Mouse (Mus musculus): Measurements from ENCODE around the gene Olfr1339. TPM values are rescaled to one million over a fixed set of nuclear protein-coding genes. Genes with fewer than 3 reads are reported as not detected.

Olfr1339 gene
- polyA plus RNA-seq, 1 experiment, result not detected

DNA sequence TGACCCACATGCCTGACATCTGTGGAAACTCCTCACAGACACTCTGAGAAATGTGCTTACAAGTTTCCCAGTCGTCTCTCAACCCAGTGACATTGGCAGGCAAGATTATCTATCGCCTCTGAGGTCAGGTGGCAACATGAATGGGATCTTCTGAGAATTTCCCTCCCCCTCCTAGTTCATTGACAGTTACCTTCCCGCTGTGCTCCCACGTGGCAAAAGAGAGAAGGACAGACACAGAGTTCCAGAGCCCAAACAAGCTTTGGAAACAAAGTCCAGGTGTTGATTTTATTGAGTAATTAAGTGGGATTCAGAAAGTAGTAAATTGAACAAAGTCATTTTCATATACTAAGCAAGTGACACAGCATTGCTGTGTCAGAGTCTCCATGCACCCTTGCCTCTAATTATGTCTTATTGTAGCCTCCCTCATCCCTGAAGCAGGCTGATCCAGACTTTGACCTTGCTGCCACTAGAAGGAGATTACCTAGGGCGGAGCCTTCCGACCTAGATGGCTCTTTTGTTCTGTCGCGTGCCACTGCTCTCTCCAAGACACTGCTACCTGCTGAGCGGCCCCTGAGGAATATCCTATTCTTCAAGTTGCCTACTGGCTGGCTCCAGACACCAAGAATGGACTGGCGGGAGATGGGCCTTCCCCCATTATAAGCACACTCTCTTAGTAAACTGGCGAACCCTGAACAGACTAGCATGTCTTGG lies 9.2 kb downstream of the Olfr1339 start:
- Histone ChIP-seq H3K36me3 (ENCODE audit: control insufficient read depth, insufficient read depth) (no peaks in the 10 kb centered on the region), H3K27me3 (ENCODE audit: control insufficient read depth, insufficient read depth, insufficient read length) (no peaks in the 10 kb centered on the region), H3K4me3 (no peak overlapping the region), H3K79me2 (ENCODE audit: control insufficient read depth, insufficient read depth) (no peaks in the 10 kb centered on the region), H3ac (ENCODE audit: control insufficient read depth, insufficient read length) (no peak overlapping the region), H3K4me2 (ENCODE audit: low read depth) (no peak overlapping the region)
- TF ChIP-seq CEBPB (IDR thresholded peaks at IDR 0.05; ENCODE audit: insufficient read depth, poor library complexity, severe bottlenecking) (no peak), REST (IDR thresholded peaks at IDR 0.05; ENCODE audit: insufficient read depth, insufficient read length) (no peak), MAX (IDR thresholded peaks at IDR 0.05; ENCODE audit: low read depth) (no peak), TCF12 (IDR thresholded peaks at IDR 0.05; ENCODE audit: insufficient read depth, poor library complexity, severe bottlenecking) (no peak), TCF3 (IDR thresholded peaks at IDR 0.05; ENCODE audit: insufficient read length, low read depth) (no peak), POLR2A (IDR thresholded peaks at IDR 0.05; ENCODE audit: insufficient read length, low read depth) (no peak), SRF (IDR thresholded peaks at IDR 0.05; ENCODE audit: control insufficient read depth, insufficient read length, low read depth) (no peak), USF1 (IDR thresholded peaks at IDR 0.05; ENCODE audit: low read depth) (no peak), MYOD1 (IDR thresholded peaks at IDR 0.05; ENCODE audit: control insufficient read depth in 1 of 3, insufficient read length in 2 of 3, low read depth in 2 of 3) (no peak)

DNA sequence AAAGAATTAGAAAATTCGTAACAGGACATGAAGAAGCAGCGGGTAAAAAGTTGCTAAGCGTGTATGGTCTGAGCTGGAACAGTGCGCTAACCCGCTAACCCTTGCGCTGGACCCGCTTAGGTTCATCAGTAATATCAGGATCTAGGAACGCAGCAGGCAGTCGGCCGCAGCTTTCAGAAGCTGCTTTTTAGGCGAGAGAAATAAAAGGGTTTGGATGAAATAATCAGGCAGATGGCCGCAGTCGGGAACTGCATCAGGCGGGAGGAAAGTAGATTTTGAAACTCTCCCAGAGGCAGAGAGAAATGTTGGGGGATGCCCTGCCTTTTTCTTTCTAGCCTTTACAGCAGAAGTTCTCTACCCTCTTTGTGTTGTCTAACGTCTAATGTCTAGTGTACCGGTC lies 9.9 kb downstream of the Olfr1339 start:
- Histone ChIP-seq H3ac (ENCODE audit: control insufficient read depth, insufficient read length) (no peak overlapping the region), H3K36me3 (ENCODE audit: control insufficient read depth, insufficient read depth) (no peaks in the 10 kb centered on the region), H3K27me3 (ENCODE audit: control insufficient read depth, insufficient read depth, insufficient read length) (no peaks in the 10 kb centered on the region), H3K4me2 (ENCODE audit: low read depth) (no peak overlapping the region), H3K4me3 (no peak overlapping the region), H3K79me2 (ENCODE audit: control insufficient read depth, insufficient read depth) (no peaks in the 10 kb centered on the region)
- TF ChIP-seq MAX (IDR thresholded peaks at IDR 0.05; ENCODE audit: low read depth), result no peak
- no peak for TF ChIP-seq CEBPB (IDR thresholded peaks at IDR 0.05; ENCODE audit: insufficient read depth, poor library complexity, severe bottlenecking)
- no peak for TF ChIP-seq MYOG (IDR thresholded peaks at IDR 0.05; ENCODE audit: control insufficient read depth in 1 of 3, insufficient read depth in 1 of 3, insufficient read length in 2 of 3, low read depth in 2 of 3)
- TF ChIP-seq REST (IDR thresholded peaks at IDR 0.05; ENCODE audit: insufficient read depth, insufficient read length), result no peak
- no peak for TF ChIP-seq SRF (IDR thresholded peaks at IDR 0.05; ENCODE audit: control insufficient read depth, insufficient read length, low read depth)

DNA sequence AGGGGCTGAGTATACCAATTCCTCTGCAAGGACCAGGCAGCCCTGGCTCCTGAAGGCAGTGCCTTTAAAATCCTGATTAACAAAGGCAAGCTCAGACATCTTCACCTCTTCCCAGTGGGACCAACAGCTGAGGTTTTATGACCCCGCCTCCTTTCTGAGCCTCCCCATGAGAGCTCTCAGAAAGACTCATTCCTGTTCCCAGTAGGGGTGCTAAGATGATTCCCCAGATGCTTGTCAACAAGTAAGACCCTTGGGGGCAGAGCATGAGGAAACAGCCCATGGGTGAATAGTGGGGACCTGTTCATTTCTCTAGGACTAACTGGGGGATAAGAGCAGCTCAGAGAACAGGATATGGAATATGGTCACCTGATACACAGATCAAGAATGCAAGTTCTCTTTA lies 26.7 kb downstream of the Olfr1339 start, which contains the start of gene Olfr1338:
Gene Olfr1338, minus strand, starts transcription at position 101 of the 400 bp plus-strand sequence.
- H3K4me2 ChIP-seq (ENCODE audit: low read depth), result no peak within 1 kb of the TSS
- H3K4me3 ChIP-seq, result no peak within 1 kb of the TSS
- TF ChIP-seq E2F4 (IDR thresholded peaks at IDR 0.05; ENCODE audit: insufficient read depth) (no peak), MAX (IDR thresholded peaks at IDR 0.05; ENCODE audit: low read depth) (no peak), POLR2A (IDR thresholded peaks at IDR 0.05; ENCODE audit: insufficient read length, low read depth) (no peak), POLR2AphosphoS2 (IDR thresholded peaks at IDR 0.05; ENCODE audit: insufficient read length, low read depth) (no peak), TCF12 (IDR thresholded peaks at IDR 0.05; ENCODE audit: insufficient read depth, poor library complexity, severe bottlenecking) (no peak), REST (IDR thresholded peaks at IDR 0.05; ENCODE audit: insufficient read depth, insufficient read length) (no peak), MYOD1 (IDR thresholded peaks at IDR 0.05; ENCODE audit: control insufficient read depth in 1 of 3, insufficient read length in 2 of 3, low read depth in 2 of 3) (no peak), SRF (IDR thresholded peaks at IDR 0.05; ENCODE audit: control insufficient read depth, insufficient read length, low read depth) (no peak), USF1 (IDR thresholded peaks at IDR 0.05; ENCODE audit: low read depth) (no peak), TCF3 (IDR thresholded peaks at IDR 0.05; ENCODE audit: insufficient read length, low read depth) (no peak), CEBPB (IDR thresholded peaks at IDR 0.05; ENCODE audit: insufficient read depth, poor library complexity, severe bottlenecking) (no peak), MYOG (IDR thresholded peaks at IDR 0.05; ENCODE audit: control insufficient read depth in 1 of 3, insufficient read depth in 1 of 3, insufficient read length in 2 of 3, low read depth in 2 of 3) (no peak)

DNA sequence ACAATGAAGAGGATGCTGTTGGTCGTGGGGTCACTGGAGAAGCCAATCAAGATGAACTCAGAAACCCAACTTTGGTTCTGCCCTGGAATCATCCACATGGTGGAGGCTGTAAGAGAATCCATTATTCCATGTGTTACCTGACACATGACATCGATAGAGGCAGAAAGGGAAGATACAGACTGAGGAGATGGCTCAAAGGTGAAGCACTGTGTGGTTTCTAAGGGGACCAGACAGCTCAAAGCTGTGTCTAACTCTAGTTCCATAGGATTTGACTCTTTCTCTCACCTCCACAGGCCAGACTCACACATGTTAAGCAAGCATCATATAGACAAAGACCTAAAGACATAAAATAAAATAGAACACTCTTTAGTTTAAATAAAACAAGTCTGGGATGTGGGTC lies 50.5 kb downstream of the Olfr1339 start, which contains the start of gene Olfr1337:
Gene Olfr1337, minus strand, starts transcription at position 101 of the 400 bp plus-strand sequence.
- H3K36me3 ChIP-seq (ENCODE audit: control insufficient read depth, insufficient read depth), result no peaks in the 10 kb centered on the region
- H3K4me3 ChIP-seq, result no peak within 1 kb of the TSS
- no peaks in the 10 kb centered on the region for H3K79me2 ChIP-seq (ENCODE audit: control insufficient read depth, insufficient read depth)
- H3ac ChIP-seq (ENCODE audit: control insufficient read depth, insufficient read length), result no peak within 1 kb of the TSS
- TF ChIP-seq REST (IDR thresholded peaks at IDR 0.05; ENCODE audit: insufficient read depth, insufficient read length), result no peak
- no peak for TF ChIP-seq E2F4 (IDR thresholded peaks at IDR 0.05; ENCODE audit: insufficient read depth)
- no peak for TF ChIP-seq SRF (IDR thresholded peaks at IDR 0.05; ENCODE audit: control insufficient read depth, insufficient read length, low read depth)
- no peak for TF ChIP-seq POLR2AphosphoS2 (IDR thresholded peaks at IDR 0.05; ENCODE audit: insufficient read length, low read depth)
- TF ChIP-seq USF1 (IDR thresholded peaks at IDR 0.05; ENCODE audit: low read depth), result no peak
- no peak for TF ChIP-seq TCF12 (IDR thresholded peaks at IDR 0.05; ENCODE audit: insufficient read depth, poor library complexity, severe bottlenecking)
- no peak for TF ChIP-seq POLR2A (IDR thresholded peaks at IDR 0.05; ENCODE audit: insufficient read length, low read depth)
- no peak for TF ChIP-seq CEBPB (IDR thresholded peaks at IDR 0.05; ENCODE audit: insufficient read depth, poor library complexity, severe bottlenecking)
- no peak for TF ChIP-seq MYOD1 (IDR thresholded peaks at IDR 0.05; ENCODE audit: control insufficient read depth in 1 of 3, insufficient read length in 2 of 3, low read depth in 2 of 3)
- no peak for TF ChIP-seq MYOG (IDR thresholded peaks at IDR 0.05; ENCODE audit: control insufficient read depth in 1 of 3, insufficient read depth in 1 of 3, insufficient read length in 2 of 3, low read depth in 2 of 3)
- TF ChIP-seq MAX (IDR thresholded peaks at IDR 0.05; ENCODE audit: low read depth), result no peak
- TF ChIP-seq TCF3 (IDR thresholded peaks at IDR 0.05; ENCODE audit: insufficient read length, low read depth), result no peak
- no peaks in the 10 kb centered on the region for H3K27me3 ChIP-seq (ENCODE audit: control insufficient read depth, insufficient read depth, insufficient read length)
- H3K4me2 ChIP-seq (ENCODE audit: low read depth), result no peak within 1 kb of the TSS

More for the DNA sequence above, 26.7 kb downstream of the Olfr1339 start, which contains the start of gene Olfr1338:
- no peak within 1 kb of the TSS for H3ac ChIP-seq (ENCODE audit: control insufficient read depth, insufficient read length)
- H3K79me2 ChIP-seq (ENCODE audit: control insufficient read depth, insufficient read depth), result no peaks in the 10 kb centered on the region
- no peaks in the 10 kb centered on the region for H3K27me3 ChIP-seq (ENCODE audit: control insufficient read depth, insufficient read depth, insufficient read length)
- H3K36me3 ChIP-seq (ENCODE audit: control insufficient read depth, insufficient read depth), result no peaks in the 10 kb centered on the region

Other genes with a start within 250 kb of the Olfr1339 start
- not detected for gene Tie1, start 242.1 kb upstream of the Olfr1339 start, polyA plus RNA-seq (2012; fragmentation: generic; extraction: Trizol)
- gene 2610528J11Rik, start 205.2 kb upstream of the Olfr1339 start, polyA plus RNA-seq (2012; fragmentation: generic; extraction: Trizol), result not detected
- not detected for gene Tmem125, start 188.1 kb upstream of the Olfr1339 start, polyA plus RNA-seq (2012; fragmentation: generic; extraction: Trizol)
- gene Cfap57, start 111.4 kb upstream of the Olfr1339 start, polyA plus RNA-seq (2012; fragmentation: generic; extraction: Trizol), result not detected
- gene Ebna1bp2, start 111.4 kb upstream of the Olfr1339 start, polyA plus RNA-seq (2012; fragmentation: generic; extraction: Trizol), result 71.7 TPM
- gene Olfr62, start 73.2 kb upstream of the Olfr1339 start, polyA plus RNA-seq (2012; fragmentation: generic; extraction: Trizol), result not detected
- gene Olfr1342, start 39.4 kb upstream of the Olfr1339 start, polyA plus RNA-seq (2012; fragmentation: generic; extraction: Trizol), result not detected
- gene Olfr1341, start 28.7 kb upstream of the Olfr1339 start, polyA plus RNA-seq (2012; fragmentation: generic; extraction: Trizol), result not detected
- gene Olfr1340, start 12.0 kb upstream of the Olfr1339 start, polyA plus RNA-seq (2012; fragmentation: generic; extraction: Trizol), result not detected
- not detected for gene Olfr1338, start 26.6 kb downstream of the Olfr1339 start, polyA plus RNA-seq (2012; fragmentation: generic; extraction: Trizol)
- not detected for gene Olfr1337, start 50.4 kb downstream of the Olfr1339 start, polyA plus RNA-seq (2012; fragmentation: generic; extraction: Trizol)
- gene Olfr1335, start 77.8 kb downstream of the Olfr1339 start, polyA plus RNA-seq (2012; fragmentation: generic; extraction: Trizol), result not detected
- not detected for gene Olfr1333, start 104.1 kb downstream of the Olfr1339 start, polyA plus RNA-seq (2012; fragmentation: generic; extraction: Trizol)
- not detected for gene Olfr1331, start 132.5 kb downstream of the Olfr1339 start, polyA plus RNA-seq (2012; fragmentation: generic; extraction: Trizol)
- not detected for gene Olfr1330, start 156.4 kb downstream of the Olfr1339 start, polyA plus RNA-seq (2012; fragmentation: generic; extraction: Trizol)
- gene Olfr1329, start 185.3 kb downstream of the Olfr1339 start, polyA plus RNA-seq (2012; fragmentation: generic; extraction: Trizol), result not detected
- gene Olfr1328, start 206.4 kb downstream of the Olfr1339 start, polyA plus RNA-seq (2012; fragmentation: generic; extraction: Trizol), result not detected
- not detected for gene Lao1, start 229.4 kb downstream of the Olfr1339 start, polyA plus RNA-seq (2012; fragmentation: generic; extraction: Trizol)